Mouse (Mus musculus) embryonic facial prominence, embryonic 11.5 days (tissue): ENCODE results near the gene Saysd1. TPM values are rescaled to one million over a fixed set of nuclear protein-coding genes. Genes with fewer than 3 reads are reported as not detected.

Experiments used
- ATAC-seq: fragments of 200-750 bp; cut with Nextera tagmentation; replicated peaks from 2 replicates; pipeline ENCODE4 v1.8.0; 2017; ENCODE audit warnings: low read depth; ENCODE audit not compliant: insufficient number of reproducible peaks, low FRiP score, low TSS enrichment
- DNase-seq: peaks from one replicate; pipeline ENCODE4 v3.0.0-alpha.2; 2015; ENCODE audit warnings: low spot score
- H3K27ac ChIP-seq: fragments of 300-500 bp; sonication (generic); replicated peaks from 2 replicates; pipeline ENCODE4 v1.5.1; 2014; ENCODE audit warnings: mild to moderate bottlenecking, low read depth, low read length, control low read depth
- H3K27me3 ChIP-seq: fragments of 300-500 bp; sonication (generic); 2 replicates; pipeline ENCODE4 v1.6.1; 2014; ENCODE audit warnings: mild to moderate bottlenecking, low read length, moderate library complexity, mixed read lengths; ENCODE audit not compliant: control insufficient read depth, insufficient read depth
- H3K36me3 ChIP-seq: fragments of 300-500 bp; sonication (generic); replicated peaks from 2 replicates; pipeline ENCODE4 v1.6.1; 2014; ENCODE audit warnings: low read depth, mild to moderate bottlenecking, low read length, moderate library complexity, mixed read lengths; ENCODE audit not compliant: control insufficient read depth, insufficient read depth
- H3K4me1 ChIP-seq: fragments of 300-500 bp; sonication (generic); 2 replicates; pipeline ENCODE4 v1.6.1; 2014; ENCODE audit warnings: low read length, mixed read lengths; ENCODE audit not compliant: control insufficient read depth, insufficient read depth
- H3K4me2 ChIP-seq: fragments of 300-500 bp; sonication (generic); 2 replicates; pipeline ENCODE4 v1.6.1; 2014; ENCODE audit warnings: low read depth, mild to moderate bottlenecking, control low read depth, low read length, moderate library complexity
- H3K4me3 ChIP-seq: fragments of 300-500 bp; sonication (generic); 2 replicates; pipeline ENCODE4 v1.5.1; 2014; ENCODE audit warnings: low read depth, low read length, control low read depth
- H3K9ac ChIP-seq: fragments of 300-500 bp; sonication (generic); replicated peaks from 2 replicates; pipeline ENCODE4 v1.6.1; 2014; ENCODE audit warnings: mild to moderate bottlenecking, control low read depth, low read length
- H3K9me3 ChIP-seq: fragments of 300-500 bp; sonication (generic); replicated peaks from 2 replicates; pipeline ENCODE4 v1.6.1; 2016; ENCODE audit warnings: mild to moderate bottlenecking, low read length, inconsistent platforms, mixed read lengths; ENCODE audit not compliant: control insufficient read depth
- WGBS: fragments of 180-500 bp; shearing (Covaris S2); extraction: QIAGEN DNeasy Blood & Tissue Kit; methylation state at CpG from one replicate; pipeline ENCODE4 v1.1.7; 2014; 5-methylcytosine and 5-hydroxymethylcytosine counted together
- polyA plus RNA-seq: library from polyadenylated mRNA; unstranded; fragments of >200 nt; fragmentation: Nextera tagmentation; extraction: Ambion mirVana; gene quantifications from 2 replicates; pipeline ENCODE4 v1.2.1, GENCODE M21; 2014

Gene Saysd1
- polyA plus RNA-seq, 1 experiment from 2014 or later = 10.1 TPM

DNA sequence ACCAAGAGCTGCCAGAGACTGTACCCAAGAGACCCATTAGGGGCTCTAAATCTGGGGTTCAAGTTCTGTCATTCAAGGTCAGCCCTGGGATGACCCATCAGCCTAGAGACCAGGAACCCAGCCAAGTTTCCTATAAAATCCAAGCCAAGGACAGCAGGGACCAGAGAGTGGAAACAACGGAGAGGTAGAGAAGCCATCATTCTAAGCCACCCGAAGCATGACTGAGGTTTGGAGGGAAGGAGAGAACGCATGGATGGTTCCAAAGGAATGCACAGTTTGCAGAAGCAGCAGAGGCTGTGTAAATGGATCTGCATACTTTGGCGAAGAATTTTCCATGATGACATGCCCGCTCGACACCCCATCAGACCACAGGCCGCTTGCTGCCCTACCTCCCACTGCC is 9.5 kb upstream of the Saysd1 start:
- no peak for DNase-seq
- no peak overlapping the region for H3K4me2 ChIP-seq
- no peak overlapping the region for H3K4me3 ChIP-seq
- no peaks in the 10 kb centered on the region for H3K27me3 ChIP-seq
- no peak overlapping the region for H3K9ac ChIP-seq
- H3K36me3 ChIP-seq = no peaks in the 10 kb centered on the region
- H3K4me1 ChIP-seq = no peaks in the 10 kb centered on the region
- H3K27ac ChIP-seq = no peak overlapping the region
- H3K9me3 ChIP-seq = no peaks in the 10 kb centered on the region
- 92% methylated on average over 7 of the region's 7 CpGs for WGBS
- ATAC-seq = no peak

DNA sequence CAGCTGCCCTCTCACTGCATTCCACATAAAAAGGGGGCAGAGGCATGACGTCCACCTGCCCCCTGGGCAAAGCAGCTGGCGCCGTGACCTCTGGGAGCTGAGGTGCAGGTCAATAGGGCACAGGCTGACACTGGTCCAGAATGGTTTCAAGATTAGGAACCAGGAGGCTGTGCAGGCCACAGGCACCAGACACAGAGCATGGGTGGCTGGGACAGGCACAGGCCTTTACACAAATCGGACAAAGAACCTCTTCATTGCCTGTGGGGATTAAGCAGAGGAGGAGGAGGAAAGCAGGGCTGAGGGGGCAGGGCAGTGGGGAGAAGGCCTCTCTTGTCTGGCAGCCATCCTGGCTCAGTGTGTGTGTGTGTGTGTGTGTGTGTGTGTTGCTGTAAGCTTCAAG is 5.8 kb upstream of the Saysd1 start:
- WGBS = 30% methylated on average over 4 of the region's 4 CpGs
- H3K27me3 ChIP-seq = no peaks in the 10 kb centered on the region
- H3K9me3 ChIP-seq = no peaks in the 10 kb centered on the region
- 0 out of 2 replicates have a peak overlapping the region, but pooled peaks have one; percentile 16 for H3K27ac ChIP-seq
- DNase-seq = no peak
- H3K4me1 ChIP-seq = no peaks in the 10 kb centered on the region
- H3K9ac ChIP-seq = no peak overlapping the region
- ATAC-seq = no peak
- H3K36me3 ChIP-seq = no peaks in the 10 kb centered on the region
- no peak overlapping the region for H3K4me2 ChIP-seq
- H3K4me3 ChIP-seq = no peak overlapping the region

DNA sequence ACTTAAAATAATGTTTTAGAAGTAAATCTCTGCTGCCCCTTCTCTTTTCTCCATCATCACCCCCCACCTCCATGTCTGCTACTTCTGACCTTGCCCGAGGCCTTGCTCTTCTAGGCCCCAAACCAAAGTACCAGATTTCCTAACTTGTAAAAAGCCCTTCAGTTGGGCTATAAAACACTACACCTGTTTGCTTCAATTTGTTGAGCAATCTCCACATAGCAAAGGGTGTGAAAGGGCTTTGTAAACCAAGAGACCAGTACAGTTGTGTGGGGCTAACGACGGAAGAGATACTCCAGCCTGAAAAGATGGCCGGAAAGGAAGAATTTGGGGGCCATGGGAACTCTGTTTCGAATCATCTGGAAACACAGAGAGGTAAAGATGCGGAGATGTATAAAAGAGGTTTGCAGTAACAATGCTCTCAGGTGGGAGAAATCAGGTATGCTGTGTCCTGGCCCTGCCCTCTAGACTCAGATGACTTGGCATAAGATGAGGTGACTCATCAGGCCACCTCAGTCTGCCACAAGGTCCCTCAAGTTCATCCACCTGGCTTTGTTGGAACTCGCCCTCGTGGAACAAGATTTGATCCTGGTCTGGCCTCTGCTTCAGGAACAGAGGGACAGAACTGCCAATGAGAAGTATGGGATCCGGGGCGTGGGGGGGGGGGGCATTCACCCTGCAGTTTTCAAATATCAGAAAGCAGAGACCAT is 3.2 kb downstream of the Saysd1 start:
- no peak for DNase-seq
- ATAC-seq = no peak
- H3K36me3 ChIP-seq = no peaks in the 10 kb centered on the region
- no peaks in the 10 kb centered on the region for H3K4me1 ChIP-seq
- H3K9me3 ChIP-seq = no peaks in the 10 kb centered on the region
- H3K4me2 ChIP-seq = no peak overlapping the region
- H3K9ac ChIP-seq = no peak overlapping the region
- 89% methylated on average over 10 of the region's 10 CpGs for WGBS
- no peak overlapping the region for H3K27ac ChIP-seq
- H3K27me3 ChIP-seq = no peaks in the 10 kb centered on the region
- H3K4me3 ChIP-seq = no peak overlapping the region

DNA sequence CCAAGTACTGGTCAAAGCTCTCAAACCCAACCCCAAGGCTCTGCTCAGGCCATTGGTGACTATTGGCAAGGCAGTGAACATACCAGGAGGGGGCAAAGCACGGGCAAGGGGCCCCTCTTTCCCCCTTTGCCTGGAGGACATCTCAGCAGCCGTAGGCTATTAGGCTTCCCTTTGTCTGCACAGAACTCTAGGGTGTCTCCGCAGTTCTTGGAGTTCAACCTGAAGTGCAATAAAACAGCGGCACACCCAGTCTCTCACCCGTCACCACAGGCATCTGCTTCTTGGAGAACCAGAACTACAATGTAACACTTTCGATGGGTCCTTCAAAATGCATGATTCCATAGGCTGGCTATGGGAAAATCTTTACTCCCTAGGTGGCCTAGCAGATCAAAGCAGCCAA is 10.2 kb downstream of the Saysd1 start:
- Histone ChIP-seq H3K36me3 (no peaks in the 10 kb centered on the region), H3K27me3 (no peaks in the 10 kb centered on the region), H3K27ac (no peak overlapping the region), H3K4me3 (no peak overlapping the region), H3K9me3 (no peaks in the 10 kb centered on the region), H3K9ac (no peak overlapping the region), H3K4me2 (no peak overlapping the region), H3K4me1 (no peaks in the 10 kb centered on the region)
- DNase-seq = no peak
- whole genome bisulfite sequencing = 84% methylated on average over 6 of the region's 6 CpGs
- no peak for ATAC-seq

DNA sequence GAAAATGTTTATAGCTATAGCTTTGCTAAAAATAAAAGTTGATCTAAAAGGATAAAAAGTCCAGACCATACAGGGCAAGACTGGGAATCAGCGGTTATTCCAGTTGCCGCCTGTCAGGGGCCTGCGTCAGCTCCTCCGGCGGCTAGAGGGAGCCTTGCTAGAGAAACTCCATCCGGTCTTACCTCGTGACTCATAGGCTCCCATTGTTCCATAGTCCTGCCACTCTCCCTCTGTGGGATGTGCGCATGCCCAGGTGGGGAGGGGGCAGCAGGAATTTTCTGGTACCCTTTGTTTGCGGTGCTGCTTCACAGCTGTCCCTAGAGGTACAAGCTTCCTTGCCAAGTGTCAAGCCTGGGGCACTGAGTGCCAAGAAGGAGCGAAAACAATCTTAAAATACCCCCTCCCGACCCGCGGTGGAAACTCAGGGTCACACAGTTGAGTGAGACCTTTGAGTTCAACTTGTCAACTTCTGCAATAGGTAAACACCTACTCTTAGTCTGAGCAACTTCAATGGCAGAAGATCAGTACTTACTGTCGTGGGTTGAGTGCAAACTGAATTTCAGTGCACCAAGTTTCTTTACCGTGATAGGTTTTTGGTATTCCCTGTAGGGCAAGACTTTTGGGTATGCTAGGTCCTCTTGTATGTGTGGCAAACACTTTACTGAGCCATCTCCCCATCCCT is 10.8 kb downstream of the Saysd1 start:
- H3K4me3 ChIP-seq = no peak overlapping the region
- ATAC-seq = no peak
- no peaks in the 10 kb centered on the region for H3K9me3 ChIP-seq
- H3K27me3 ChIP-seq = no peaks in the 10 kb centered on the region
- H3K4me1 ChIP-seq = no peaks in the 10 kb centered on the region
- no peaks in the 10 kb centered on the region for H3K36me3 ChIP-seq
- DNase-seq = no peak
- no peak overlapping the region for H3K27ac ChIP-seq
- no peak overlapping the region for H3K9ac ChIP-seq
- H3K4me2 ChIP-seq = no peak overlapping the region
- WGBS = 74% methylated on average over 15 of the region's 15 CpGs

DNA sequence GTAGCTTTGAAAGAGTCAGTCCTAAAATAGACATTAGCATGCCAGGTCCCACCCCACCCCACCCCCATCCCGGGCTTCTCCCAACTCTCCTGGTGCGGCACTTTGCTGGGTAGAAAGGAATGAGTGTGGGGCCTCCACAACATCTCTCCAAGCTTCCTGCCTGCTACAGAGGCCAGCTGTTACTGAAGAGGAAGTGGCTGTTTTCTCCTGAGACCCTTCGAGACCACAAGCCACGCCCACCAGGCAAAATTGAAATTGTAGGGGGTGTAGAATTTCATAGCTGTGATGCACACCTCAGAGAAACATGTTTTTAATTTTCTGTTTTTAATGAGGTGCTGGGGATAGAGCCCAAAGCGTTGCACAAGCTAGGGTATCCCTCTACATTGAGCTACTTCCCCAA is 17.5 kb downstream of the Saysd1 start:
- 52% methylated on average over 5 of the region's 5 CpGs for WGBS
- ATAC-seq (no peak), DNase-seq (peak; percentile 22)

DNA sequence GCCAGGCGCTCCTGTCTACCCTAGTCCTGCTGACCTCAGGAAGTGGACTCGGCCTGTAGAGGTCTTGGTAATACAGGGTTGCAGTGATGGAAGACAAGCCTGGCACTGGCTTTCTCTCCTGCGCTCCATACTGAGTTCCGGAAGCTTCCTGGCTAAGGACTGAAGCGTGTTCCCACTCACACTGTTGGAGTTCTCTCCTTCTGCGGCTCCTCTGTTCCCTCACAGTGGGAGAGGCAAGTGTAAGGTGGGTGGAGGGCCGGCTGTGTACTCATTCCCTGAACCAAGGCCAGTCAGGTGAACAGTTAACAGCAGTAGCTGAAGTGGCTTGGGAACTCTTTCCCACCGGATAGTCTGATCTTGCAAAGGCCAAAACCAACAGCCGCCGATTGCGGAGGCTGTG is 18.3 kb downstream of the Saysd1 start:
- Histone ChIP-seq H3K27ac (no peak overlapping the region), H3K9ac (no peak overlapping the region), H3K9me3 (no peaks in the 10 kb centered on the region), H3K36me3 (no peaks in the 10 kb centered on the region), H3K4me2 (no peak overlapping the region), H3K4me3 (no peak overlapping the region), H3K27me3 (no peaks in the 10 kb centered on the region), H3K4me1 (no peaks in the 10 kb centered on the region)
- DNase-seq (no peak), ATAC-seq (no peak)
- 92% methylated on average over 11 of the region's 11 CpGs for WGBS

More for the DNA sequence above, 17.5 kb downstream of the Saysd1 start:
- Histone ChIP-seq H3K9ac (no peak overlapping the region), H3K27me3 (no peaks in the 10 kb centered on the region), H3K9me3 (no peaks in the 10 kb centered on the region), H3K4me1 (no peaks in the 10 kb centered on the region), H3K4me2 (no peak overlapping the region), H3K4me3 (no peak overlapping the region), H3K36me3 (no peaks in the 10 kb centered on the region), H3K27ac (no peak overlapping the region)

DNA sequence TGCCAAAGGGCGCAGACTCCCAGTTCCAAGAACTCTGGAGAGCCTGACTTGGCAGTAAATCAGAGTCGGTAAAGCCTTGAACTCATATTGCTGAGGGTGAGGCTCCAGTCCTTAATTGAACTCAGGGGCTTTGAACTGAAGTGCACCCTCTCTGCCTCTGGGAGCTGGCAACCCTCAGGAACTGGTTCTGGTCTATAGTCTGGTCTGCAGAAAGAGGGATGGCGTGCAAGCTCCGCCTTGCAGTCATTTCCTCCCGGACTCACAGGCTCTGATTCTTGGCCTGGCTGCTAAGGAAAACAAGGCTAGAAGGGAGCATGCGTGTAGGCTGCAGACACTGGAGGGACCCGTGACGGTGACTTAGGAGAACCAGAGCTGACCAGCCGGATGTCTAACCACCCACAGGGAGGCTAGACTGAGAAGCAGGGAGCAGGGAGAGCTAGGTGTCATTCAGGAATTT is 22.2 kb downstream of the Saysd1 start:
- no peak overlapping the region for H3K9ac ChIP-seq
- H3K4me2 ChIP-seq = no peak overlapping the region
- H3K36me3 ChIP-seq = no peaks in the 10 kb centered on the region
- no peaks in the 10 kb centered on the region for H3K27me3 ChIP-seq
- H3K9me3 ChIP-seq = no peaks in the 10 kb centered on the region
- no peak overlapping the region for H3K4me3 ChIP-seq
- no peak for ATAC-seq
- H3K4me1 ChIP-seq = no peaks in the 10 kb centered on the region
- 39% methylated on average over 9 of the region's 9 CpGs for WGBS
- no peak for DNase-seq
- no peak overlapping the region for H3K27ac ChIP-seq
